ENCODE assay signal across 13 mouse cellular contexts in the genomic region with DNA sequence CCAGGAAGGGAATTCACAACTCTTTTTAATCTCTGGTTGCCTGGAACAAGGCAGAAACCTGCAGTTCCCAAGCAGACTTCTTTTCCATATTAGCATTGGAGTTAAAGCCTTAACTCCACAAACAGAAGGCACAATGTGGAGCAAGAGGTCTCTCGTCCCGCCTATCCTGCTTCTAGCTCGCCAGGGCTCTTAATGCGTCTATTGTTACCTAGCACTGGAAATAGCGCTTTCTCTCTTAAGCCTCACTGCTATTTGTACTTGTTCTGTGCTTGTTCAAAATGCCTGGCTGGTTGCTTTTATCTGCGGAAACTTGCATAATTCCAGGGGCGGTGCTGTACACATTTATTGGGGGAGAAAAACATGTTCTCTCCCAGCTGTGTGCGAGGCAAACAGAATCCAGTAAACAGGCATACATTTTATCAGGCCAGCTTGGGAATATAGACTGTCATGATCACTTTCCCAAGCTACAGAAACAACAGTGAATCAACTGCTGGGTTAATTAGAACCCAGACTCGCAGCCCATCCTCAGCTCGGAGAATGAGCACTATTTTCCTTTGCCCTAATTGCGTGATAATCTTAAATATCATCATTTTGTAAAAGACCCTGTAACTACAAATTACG. TPM values are rescaled to one million over a fixed set of nuclear protein-coding genes. Genes with fewer than 3 reads are reported as not detected.
DNase-seq lines count a peak whose midpoint lies in the region; ATAC-seq and TF ChIP-seq lines count a peak whose summit lies in the region.
"Had no signal": no experiment of that assay in that cellular context is flagged by ENCODE, and none has a peak within 500 bp of the region (broad histone marks: within the 10 kb centered on the region; RNA-seq: fewer than 3 reads in every experiment).

No protein-coding gene starts in this region.

- DNase-seq in heart, postnatal 4 days = no peak
- DNase-seq in embryo, embryonic 10 days (ENCODE audit: low spot score) = peak; percentile 59
- DNase-seq in forebrain, embryonic 14.5 days (ENCODE audit: low spot score) = peak; percentile 65
- DNase-seq in thymus, postnatal 25 days = no peak
- DNase-seq in cerebellum, postnatal 36 days = no peak
- no peak for DNase-seq in liver, postnatal 0 days
- DNase-seq: cerebellum, adult 9-11 months; layer of hippocampus, adult 9-11 months; liver; right cerebral cortex, adult 18-20 months had no signal

- peak overlapping the region; percentile 41; the same call in 1 of the 2 replicates for H3K9ac ChIP-seq in heart, embryonic 14.5 days (ENCODE audit: low read length)
- peak overlapping the region; percentile 45; the same call in 1 of the 2 replicates for H3K9ac ChIP-seq in forebrain, embryonic 14.5 days (ENCODE audit: low read length)
- H3K9ac ChIP-seq in midbrain, embryonic 12.5 days (replicated peaks) = no peak overlapping the region
- no peak overlapping the region for H3K9ac ChIP-seq in liver, postnatal 0 days (replicated peaks)

- H3K4me1 ChIP-seq in heart, embryonic 14.5 days (ENCODE audit: control insufficient read depth in 2 of 2, insufficient read depth in 2 of 2, low read length in 2 of 2) = peaks cover 0 to 10% of the 10 kb centered on the region in 2 experiments; a peak in 3 of 4 replicates
- peaks cover 4% of the 10 kb centered on the region for H3K4me1 ChIP-seq in forebrain, embryonic 14.5 days (ENCODE audit: control insufficient read depth, insufficient read depth, low read length)
- H3K4me1 ChIP-seq in midbrain, embryonic 12.5 days = peaks cover 17% of the 10 kb centered on the region
- no peaks in the 10 kb centered on the region for H3K4me1 ChIP-seq in liver, postnatal 0 days (ENCODE audit: insufficient read depth)

- H3K36me3 ChIP-seq in heart, embryonic 14.5 days (ENCODE audit: control insufficient read depth, insufficient read depth, low read length) = no peaks in the 10 kb centered on the region
- no peaks in the 10 kb centered on the region for H3K36me3 ChIP-seq in forebrain, embryonic 14.5 days (ENCODE audit: control insufficient read depth, insufficient read depth, low read length)
- H3K36me3 ChIP-seq in midbrain, embryonic 12.5 days = no peaks in the 10 kb centered on the region
- no peaks in the 10 kb centered on the region for H3K36me3 ChIP-seq in liver, postnatal 0 days (replicated peaks; ENCODE audit: insufficient read depth, low read length)

- H3K27ac ChIP-seq in heart, embryonic 14.5 days (replicated peaks in 1 of 2; ENCODE audit: control insufficient read depth in 1 of 2, insufficient read depth in 1 of 2, low read depth in 2 of 2, low read length in 2 of 2) = no peak overlapping the region
- H3K27ac ChIP-seq in forebrain, embryonic 14.5 days (ENCODE audit: low read depth, low read length) = 0 out of 2 replicates have a peak overlapping the region, but pooled peaks have one; percentile 30
- H3K27ac ChIP-seq in midbrain, embryonic 12.5 days (replicated peaks) = peak overlapping the region; percentile 60
- H3K27ac ChIP-seq in liver, postnatal 0 days (ENCODE audit: low read depth) = no peak overlapping the region

- ATAC-seq in heart, embryonic 14.5 days (ENCODE audit: insufficient number of reproducible peaks, insufficient read depth, low FRiP score, low read depth) = no peak
- peak; percentile 52; the same call in 1 of the 2 replicates for ATAC-seq in forebrain, embryonic 14.5 days
- 0 out of 2 replicates have a peak, but pooled peaks have one; percentile 28 for ATAC-seq in midbrain, embryonic 12.5 days (ENCODE audit: low FRiP score, low read depth)
- ATAC-seq in liver, postnatal 0 days = no peak
- ATAC-seq: intestine, embryonic 16.5 days had no signal

- WGBS in heart, embryonic 14.5 days = 45% methylated on average over 12 of the region's 12 CpGs
- WGBS in forebrain, embryonic 14.5 days = 7% methylated on average over 12 of the region's 12 CpGs
- 23% methylated on average over 12 of the region's 12 CpGs for WGBS in midbrain, embryonic 12.5 days
- 61% methylated on average over 12 of the region's 12 CpGs for WGBS in liver, postnatal 0 days (ENCODE audit: insufficient replicate concordance)

- TF ChIP-seq CTCF in liver, postnatal 0 days (IDR thresholded peaks at IDR 0.05; ENCODE audit: low read depth) = no peak

- no peaks in the 10 kb centered on the region for H3K27me3 ChIP-seq in heart, embryonic 14.5 days (ENCODE audit: control insufficient read depth, insufficient read depth, low read length)
- no peaks in the 10 kb centered on the region for H3K27me3 ChIP-seq in forebrain, embryonic 14.5 days (replicated peaks; ENCODE audit: control insufficient read depth, insufficient read depth, low read length)
- peaks cover 6% of the 10 kb centered on the region; the same call in 1 of the 2 replicates for H3K27me3 ChIP-seq in midbrain, embryonic 12.5 days
- H3K27me3 ChIP-seq in liver, postnatal 0 days (ENCODE audit: insufficient read depth, low read length) = no peaks in the 10 kb centered on the region

- H3K9me3 ChIP-seq in heart, embryonic 14.5 days (ENCODE audit: control insufficient read depth, low read length) = no peaks in the 10 kb centered on the region
- H3K9me3 ChIP-seq in forebrain, embryonic 14.5 days (replicated peaks; ENCODE audit: control insufficient read depth, low read length) = no peaks in the 10 kb centered on the region
- H3K9me3 ChIP-seq in midbrain, embryonic 12.5 days = no peaks in the 10 kb centered on the region
- no peaks in the 10 kb centered on the region for H3K9me3 ChIP-seq in liver, postnatal 0 days (ENCODE audit: low read length)

- no peak for TF ChIP-seq EP300 in liver, postnatal 0 days (IDR thresholded peaks at IDR 0.05; ENCODE audit: low read depth)

- 0 out of 2 replicates have a peak overlapping the region, but pooled peaks have one; percentile 13 for H3K4me2 ChIP-seq in heart, embryonic 14.5 days (ENCODE audit: low read length)
- peak overlapping the region; percentile 33 for H3K4me2 ChIP-seq in forebrain, embryonic 14.5 days (ENCODE audit: low read length)
- peak overlapping the region; percentile 28 for H3K4me2 ChIP-seq in midbrain, embryonic 12.5 days (replicated peaks)
- no peak overlapping the region for H3K4me2 ChIP-seq in liver, postnatal 0 days (ENCODE audit: low read depth, low read length)

- H3K4me3 ChIP-seq in heart, embryonic 14.5 days (ENCODE audit: control insufficient read depth in 1 of 2, insufficient read depth in 1 of 2, low read depth in 1 of 2, low read length in 2 of 2) = no peak overlapping the region
- no peak overlapping the region for H3K4me3 ChIP-seq in forebrain, embryonic 14.5 days (ENCODE audit: low read depth, low read length)
- no peak overlapping the region for H3K4me3 ChIP-seq in midbrain, embryonic 12.5 days
- no peak overlapping the region for H3K4me3 ChIP-seq in liver, postnatal 0 days (ENCODE audit: low read depth, low read length)

RNA-seq across cellular contexts. Expression of gene Klhl31, which starts 41.2 kb away (rescaled TPM):
- 58.7 and 65.1 TPM in 2 replicates for polyA plus RNA-seq in heart, embryonic 14.5 days (2014; fragmentation: Nextera tagmentation; extraction: Ambion mirVana)
- total RNA-seq in heart, postnatal 4 days (2021) = 10 to 100 TPM; 94.8 to 96.7 TPM
- polyA plus RNA-seq in forebrain, embryonic 14.5 days (2014; fragmentation: Nextera tagmentation; extraction: Ambion mirVana) = 0.05 TPM in 2 replicates
- polyA plus RNA-seq in midbrain, embryonic 12.5 days (2016; fragmentation: Nextera tagmentation; extraction: Ambion mirVana) = 0.09 and 0.24 TPM in 2 replicates
- 0.06 and 0.67 TPM in 2 replicates for polyA plus RNA-seq in liver, postnatal 0 days (2015; fragmentation: Nextera tagmentation; extraction: Ambion mirVana)

RNA-seq across cellular contexts. Expression of gene Lrrc1, which starts 50.4 kb away (rescaled TPM):
- 18.2 and 18.9 TPM in 2 replicates for polyA plus RNA-seq in heart, embryonic 14.5 days (2014; fragmentation: Nextera tagmentation; extraction: Ambion mirVana)
- 10 to 100 TPM; 42.3 to 45.2 TPM for total RNA-seq in heart, postnatal 4 days (2021)
- polyA plus RNA-seq in forebrain, embryonic 14.5 days (2014; fragmentation: Nextera tagmentation; extraction: Ambion mirVana) = 8.2 and 10.6 TPM in 2 replicates
- 6.9 and 7.9 TPM in 2 replicates for polyA plus RNA-seq in midbrain, embryonic 12.5 days (2016; fragmentation: Nextera tagmentation; extraction: Ambion mirVana)
- 1.2 and 1.5 TPM in 2 replicates for polyA plus RNA-seq in liver, postnatal 0 days (2015; fragmentation: Nextera tagmentation; extraction: Ambion mirVana)

Comparison
In these comparisons a context has a peak if more than half of its experiments do, and no peak if none do; other contexts are left out.
1. ATAC-seq: peak in forebrain, embryonic 14.5 days (single experiment) and midbrain, embryonic 12.5 days (single experiment); none in heart, embryonic 14.5 days (single experiment) and liver, postnatal 0 days (single experiment).
2. H3K27ac ChIP-seq: peak in forebrain, embryonic 14.5 days (single experiment) and midbrain, embryonic 12.5 days (single experiment); none in heart, embryonic 14.5 days (0 of 2) and liver, postnatal 0 days (single experiment).
3. H3K9ac ChIP-seq: peak in heart, embryonic 14.5 days (single experiment) and forebrain, embryonic 14.5 days (single experiment); none in midbrain, embryonic 12.5 days (single experiment) and liver, postnatal 0 days (single experiment).
4. DNase-seq: peak in embryo, embryonic 10 days (single experiment) and forebrain, embryonic 14.5 days (single experiment); none in heart, postnatal 4 days (single experiment), thymus, postnatal 25 days (single experiment), cerebellum, postnatal 36 days (0 of 2) and liver, postnatal 0 days (single experiment).
5. RNA of gene Klhl31, which starts 41.2 kb away (polyA plus RNA-seq): 58.7 to 65.1 TPM in heart, embryonic 14.5 days; 0.09 to 0.24 TPM in midbrain, embryonic 12.5 days, 0.06 to 0.67 TPM in liver, postnatal 0 days and 0.05 TPM in forebrain, embryonic 14.5 days; every median in the first group is over 10 times any median in the second.